Mouse (Mus musculus) bone marrow macrophage, adult 2 months (primary cell): Measurements from ENCODE around the gene Map3k20. TPM values are rescaled to one million over a fixed set of nuclear protein-coding genes. Genes with fewer than 3 reads are reported as not detected.
A peak's percentile ranks its signal among the peaks of the same experiment; 100 is the strongest.

ENCODE experiments used
- H3K27ac ChIP-seq: 2 replicates; pipeline ENCODE4 v1.5.1; 2012; ENCODE audit warnings: low read depth, low read length; ENCODE audit not compliant: insufficient read depth
- H3K4me1 ChIP-seq: 2 replicates; pipeline ENCODE4 v1.6.1; 2012; ENCODE audit warnings: low read length; ENCODE audit not compliant: control insufficient read depth, insufficient read depth
- H3K4me3 ChIP-seq: 2 replicates; pipeline ENCODE4 v1.5.1; 2012; ENCODE audit warnings: mild to moderate bottlenecking, low read length, moderate library complexity; ENCODE audit not compliant: insufficient read depth
- CTCF ChIP-seq: IDR thresholded peaks from 2 replicates; pipeline ENCODE4 v1.5.1; 2012; ENCODE audit warnings: low read depth, mild to moderate bottlenecking, low read length, moderate library complexity
- POLR2A ChIP-seq: IDR thresholded peaks from 2 replicates; pipeline ENCODE4 v1.6.1; 2012; ENCODE audit warnings: mild to moderate bottlenecking, low read depth, low read length, borderline replicate concordance
- polyA plus RNA-seq: library from polyadenylated mRNA; stranded (reverse); fragments of >200 nt; gene quantifications from 2 replicates; pipeline ENCODE4 v1.2.4, GENCODE M21; 2012; ENCODE audit not compliant: missing spikeins, insufficient read depth, insufficient read length

Map3k20 gene
- polyA plus RNA-seq, 1 experiment: 20.3 TPM

- H3K27ac ChIP-seq: no peak overlapping the region
- peaks cover 21% of the 10 kb centered on the region for H3K4me1 ChIP-seq
- no peak overlapping the region for H3K4me3 ChIP-seq
- no peak for TF ChIP-seq CTCF
- no peak for TF ChIP-seq POLR2A
Measured at GRCm38 (mm10) chr2:72412266-72412665, 126.8 kb downstream of the Map3k20 start.

- Histone ChIP-seq H3K4me1 (peaks cover 12% of the 10 kb centered on the region), H3K4me3 (no peak overlapping the region), H3K27ac (no peak overlapping the region)
- TF ChIP-seq POLR2A (no peak), CTCF (peak; percentile 15; the same call in 1 of the 2 replicates)
Measured at GRCm38 (mm10) chr2:72415416-72415815, 130.0 kb downstream of the Map3k20 start.

GRCm38 (mm10) chr2:72416095-72417080, 131.0 kb downstream of the Map3k20 start:
- TF ChIP-seq CTCF (no peak), POLR2A (no peak)

GRCm38 (mm10) chr2:72420561-72420960, 135.1 kb downstream of the Map3k20 start:
- TF ChIP-seq CTCF: no peak
- Histone ChIP-seq H3K4me3 (no peak overlapping the region), H3K27ac (no peak overlapping the region), H3K4me1 (peaks cover 17% of the 10 kb centered on the region)

More at GRCm38 (mm10) chr2:72416095-72417080, 131.0 kb downstream of the Map3k20 start:
- H3K4me3 ChIP-seq: no peak overlapping the region
- peaks cover 9% of the 10 kb centered on the region for H3K4me1 ChIP-seq
- H3K27ac ChIP-seq: no peak overlapping the region

- TF ChIP-seq CTCF: no peak
- TF ChIP-seq POLR2A: no peak
- Histone ChIP-seq H3K4me1 (peaks cover 17% of the 10 kb centered on the region), H3K4me3 (no peak overlapping the region)
Measured at GRCm38 (mm10) chr2:72424656-72425055, 139.2 kb downstream of the Map3k20 start.

GRCm38 (mm10) chr2:72426776-72427175, 141.3 kb downstream of the Map3k20 start:
- Histone ChIP-seq H3K27ac (no peak overlapping the region), H3K4me1 (peaks cover 8% of the 10 kb centered on the region), H3K4me3 (no peak overlapping the region)
- TF ChIP-seq POLR2A (no peak), CTCF (no peak)

More at GRCm38 (mm10) chr2:72424656-72425055, 139.2 kb downstream of the Map3k20 start:
- H3K27ac ChIP-seq: no peak overlapping the region

GRCm38 (mm10) chr2:72427288-72427687, 141.9 kb downstream of the Map3k20 start:
- Histone ChIP-seq H3K4me3 (no peak overlapping the region), H3K4me1 (peaks cover 8% of the 10 kb centered on the region), H3K27ac (no peak overlapping the region)
- TF ChIP-seq CTCF: no peak
- no peak for TF ChIP-seq POLR2A

GRCm38 (mm10) chr2:72438941-72439533, 153.6 kb downstream of the Map3k20 start:
- Histone ChIP-seq H3K4me1 (peaks cover 43% of the 10 kb centered on the region), H3K4me3 (no peak overlapping the region), H3K27ac (no peak overlapping the region)
- TF ChIP-seq CTCF (no peak), POLR2A (no peak)

GRCm38 (mm10) chr2:72441010-72441409, 155.6 kb downstream of the Map3k20 start:
- TF ChIP-seq CTCF (no peak), POLR2A (no peak)
- H3K27ac ChIP-seq: no peak overlapping the region

GRCm38 (mm10) chr2:72442825-72443224, 157.4 kb downstream of the Map3k20 start:
- H3K27ac ChIP-seq: peak overlapping the region; percentile 11
- H3K4me1 ChIP-seq: peaks cover 44% of the 10 kb centered on the region
- TF ChIP-seq CTCF (no peak), POLR2A (no peak)
- no peak overlapping the region for H3K4me3 ChIP-seq

More at GRCm38 (mm10) chr2:72441010-72441409, 155.6 kb downstream of the Map3k20 start:
- Histone ChIP-seq H3K4me3 (no peak overlapping the region), H3K4me1 (peaks cover 48% of the 10 kb centered on the region)
